Mouse (Mus musculus): ENCODE measurements around the gene Scyl2.
A peak's percentile ranks its signal among the peaks of the same experiment; 100 is the strongest.

DNA sequence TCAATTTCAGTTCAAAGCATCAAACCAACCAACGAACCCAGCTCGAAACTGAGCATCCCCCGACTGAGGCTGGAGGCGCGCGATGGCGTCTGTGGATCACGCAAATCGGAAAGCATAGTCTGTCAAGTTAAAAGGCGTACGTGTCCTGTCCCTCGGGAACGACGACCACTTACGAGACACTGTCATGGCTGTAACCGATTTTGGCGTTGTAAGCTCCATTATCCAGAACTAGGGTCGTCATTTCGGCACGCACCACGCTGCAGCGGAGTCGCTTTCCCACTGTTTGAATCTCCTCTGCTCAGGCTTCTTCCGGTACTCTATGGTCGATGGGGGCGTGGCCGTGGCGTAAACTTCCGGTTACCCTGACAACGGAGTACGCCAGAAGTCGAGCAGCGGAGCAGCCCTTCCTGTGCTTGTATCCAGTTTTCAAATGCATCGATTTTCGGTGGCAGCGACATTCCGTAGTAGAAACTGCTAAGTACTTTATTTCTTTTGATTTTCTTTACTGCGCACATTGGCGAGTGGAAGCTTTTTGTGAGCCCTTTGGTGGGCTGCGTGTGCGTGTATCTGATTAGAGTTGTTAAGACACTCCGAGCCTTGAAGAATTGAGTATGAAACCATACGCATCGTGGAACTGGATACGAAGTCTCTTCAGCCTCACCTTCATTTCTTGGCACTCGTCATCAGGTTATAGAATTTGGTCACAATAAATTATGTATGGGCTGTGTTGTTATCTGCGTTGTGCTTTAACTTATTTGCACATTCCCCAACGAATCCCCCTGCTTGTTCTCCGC is 46.1 kb upstream of the Scyl2 start, which contains the start of gene Actr6:
- TF ChIP-seq POLR2A (IDR thresholded peaks at IDR 0.05; ENCODE audit: insufficient read depth, low read depth, low read length) (peak; percentile 90), CTCF (IDR thresholded peaks at IDR 0.05) (no peak)
